Mouse (Mus musculus) neural tube, embryonic 15.5 days (tissue): ENCODE results near the gene Dnal4. TPM values are rescaled to one million over a fixed set of nuclear protein-coding genes. Genes with fewer than 3 reads are reported as not detected.

Experiments
- ATAC-seq: fragments of 200-750 bp; cut with Nextera tagmentation; 2 replicates; pipeline ENCODE4 v1.8.0; 2017; ENCODE audit warnings: mild to moderate bottlenecking, moderate TSS enrichment, moderate library complexity; ENCODE audit not compliant: low FRiP score
- H3K27ac ChIP-seq: fragments of 300-500 bp; sonication (generic); replicated peaks from 2 replicates; pipeline ENCODE4 v1.5.1; 2015; ENCODE audit warnings: mild to moderate bottlenecking, inconsistent platforms
- H3K27me3 ChIP-seq: fragments of 300-500 bp; sonication (generic); replicated peaks from 2 replicates; pipeline ENCODE4 v1.6.1; 2015; ENCODE audit warnings: inconsistent platforms
- H3K36me3 ChIP-seq: fragments of 300-500 bp; sonication (generic); 2 replicates; pipeline ENCODE4 v1.6.1; 2015; ENCODE audit warnings: inconsistent platforms
- H3K4me1 ChIP-seq: fragments of 300-500 bp; sonication (generic); 2 replicates; pipeline ENCODE4 v1.6.1; 2015; ENCODE audit warnings: inconsistent platforms
- H3K4me2 ChIP-seq: fragments of 300-500 bp; sonication (generic); 2 replicates; pipeline ENCODE4 v1.6.1; 2015; ENCODE audit warnings: inconsistent platforms, mild to moderate bottlenecking, moderate library complexity
- H3K4me3 ChIP-seq: fragments of 300-500 bp; sonication (generic); replicated peaks from 2 replicates; pipeline ENCODE4 v1.5.1; 2015; ENCODE audit warnings: mild to moderate bottlenecking, inconsistent platforms
- H3K9ac ChIP-seq: fragments of 300-500 bp; sonication (generic); replicated peaks from 2 replicates; pipeline ENCODE4 v1.6.1; 2015; ENCODE audit warnings: mild to moderate bottlenecking, inconsistent platforms
- H3K9me3 ChIP-seq: fragments of 300-500 bp; sonication (generic); replicated peaks from 2 replicates; pipeline ENCODE4 v1.6.1; 2016; ENCODE audit warnings: inconsistent platforms
- WGBS: fragments of 180-500 bp; shearing (Covaris S2); methylation state at CpG from one replicate; pipeline ENCODE4 v1.1.7; 2015; ENCODE audit warnings: mixed read lengths; 5-methylcytosine and 5-hydroxymethylcytosine counted together
- polyA plus RNA-seq: library from polyadenylated mRNA; unstranded; fragments of >200 nt; fragmentation: Nextera tagmentation; extraction: Ambion mirVana; gene quantifications from 2 replicates; pipeline ENCODE4 v1.2.1, GENCODE M21; 2015

The Dnal4 gene
- polyA plus RNA-seq, 1 experiment from 2014 or later = 63.7 TPM

GRCm38 (mm10) chr15:79797680-79798079 lies 20.0 kb upstream of the Dnal4 start:
- Histone ChIP-seq H3K27me3 (peaks cover 7% of the 10 kb centered on the region), H3K36me3 (peaks cover 10% of the 10 kb centered on the region; the same call in 1 of the 2 replicates), H3K9me3 (no peaks in the 10 kb centered on the region), H3K27ac (no peak overlapping the region), H3K4me2 (no peak overlapping the region), H3K4me3 (no peak overlapping the region), H3K9ac (no peak overlapping the region), H3K4me1 (peaks cover 13% of the 10 kb centered on the region)
- no peak for ATAC-seq
- WGBS = 86% methylated on average over 8 of the region's 8 CpGs

GRCm38 (mm10) chr15:79797096-79797495 lies 19.4 kb upstream of the Dnal4 start:
- Histone ChIP-seq H3K4me3 (no peak overlapping the region), H3K9me3 (no peaks in the 10 kb centered on the region), H3K4me1 (peaks cover 8% of the 10 kb centered on the region), H3K4me2 (no peak overlapping the region), H3K9ac (no peak overlapping the region), H3K27ac (no peak overlapping the region), H3K27me3 (peaks cover 8% of the 10 kb centered on the region), H3K36me3 (peaks cover 13% of the 10 kb centered on the region; the same call in 1 of the 2 replicates)
- WGBS = 88% methylated on average over 7 of the region's 7 CpGs
- ATAC-seq = no peak

- 77% methylated on average over 12 of the region's 12 CpGs for WGBS
- no peak for ATAC-seq
- H3K4me3 ChIP-seq = no peak overlapping the region
- no peak overlapping the region for H3K27ac ChIP-seq
- H3K4me1 ChIP-seq = no peaks in the 10 kb centered on the region; the same call in 1 of the 2 replicates
- no peaks in the 10 kb centered on the region for H3K9me3 ChIP-seq
- no peak overlapping the region for H3K4me2 ChIP-seq
- H3K27me3 ChIP-seq = peaks cover 8% of the 10 kb centered on the region; the same call in 1 of the 2 replicates
- peaks cover 13% of the 10 kb centered on the region; the same call in 1 of the 2 replicates for H3K36me3 ChIP-seq
- H3K9ac ChIP-seq = no peak overlapping the region
Measured at GRCm38 (mm10) chr15:79796256-79796655, 18.6 kb upstream of the Dnal4 start.

GRCm38 (mm10) chr15:79794173-79794572 lies 16.5 kb upstream of the Dnal4 start:
- peaks cover 8% of the 10 kb centered on the region; the same call in 1 of the 2 replicates for H3K36me3 ChIP-seq
- no peak for ATAC-seq
- H3K9me3 ChIP-seq = no peaks in the 10 kb centered on the region
- H3K4me1 ChIP-seq = no peaks in the 10 kb centered on the region
- no peak overlapping the region for H3K9ac ChIP-seq
- no peak overlapping the region for H3K27ac ChIP-seq
- H3K27me3 ChIP-seq = peaks cover 8% of the 10 kb centered on the region; the same call in 1 of the 2 replicates
- no peak overlapping the region for H3K4me2 ChIP-seq
- WGBS = 32% methylated on average over 20 of the region's 20 CpGs
- H3K4me3 ChIP-seq = no peak overlapping the region

GRCm38 (mm10) chr15:79793076-79793475 lies 15.4 kb upstream of the Dnal4 start:
- Histone ChIP-seq H3K4me3 (no peak overlapping the region), H3K27ac (no peak overlapping the region), H3K4me1 (no peaks in the 10 kb centered on the region), H3K9ac (no peak overlapping the region), H3K9me3 (no peaks in the 10 kb centered on the region), H3K27me3 (peaks cover 8% of the 10 kb centered on the region; the same call in 1 of the 2 replicates), H3K4me2 (no peak overlapping the region), H3K36me3 (peaks cover 8% of the 10 kb centered on the region; the same call in 1 of the 2 replicates)
- ATAC-seq = no peak
- 90% methylated on average over 9 of the region's 9 CpGs for WGBS

- WGBS = 22% methylated on average over 19 of the region's 19 CpGs
- Histone ChIP-seq H3K27ac (no peak overlapping the region), H3K36me3 (peaks cover 8% of the 10 kb centered on the region; the same call in 1 of the 2 replicates), H3K9ac (no peak overlapping the region), H3K4me1 (no peaks in the 10 kb centered on the region), H3K4me3 (no peak overlapping the region), H3K4me2 (no peak overlapping the region), H3K27me3 (peaks cover 8% of the 10 kb centered on the region; the same call in 1 of the 2 replicates), H3K9me3 (no peaks in the 10 kb centered on the region)
- ATAC-seq = no peak
Measured at GRCm38 (mm10) chr15:79792455-79792854, 14.8 kb upstream of the Dnal4 start.

- Histone ChIP-seq H3K4me3 (no peak overlapping the region), H3K27ac (no peak overlapping the region), H3K9me3 (no peaks in the 10 kb centered on the region), H3K27me3 (peaks cover 8% of the 10 kb centered on the region; the same call in 1 of the 2 replicates), H3K4me2 (no peak overlapping the region), H3K36me3 (peaks cover 8% of the 10 kb centered on the region; the same call in 1 of the 2 replicates), H3K4me1 (no peaks in the 10 kb centered on the region), H3K9ac (no peak overlapping the region)
- ATAC-seq = no peak
- WGBS = 3% methylated on average over 12 of the region's 12 CpGs
Measured at GRCm38 (mm10) chr15:79791502-79791901, 13.9 kb upstream of the Dnal4 start.

- no peak for ATAC-seq
- H3K4me1 ChIP-seq = no peaks in the 10 kb centered on the region
- no peak overlapping the region for H3K9ac ChIP-seq
- no peak overlapping the region for H3K27ac ChIP-seq
- peaks cover 8% of the 10 kb centered on the region; the same call in 1 of the 2 replicates for H3K27me3 ChIP-seq
- H3K36me3 ChIP-seq = peaks cover 8% of the 10 kb centered on the region; the same call in 1 of the 2 replicates
- H3K4me3 ChIP-seq = no peak overlapping the region
- no peaks in the 10 kb centered on the region for H3K9me3 ChIP-seq
- WGBS = 80% methylated on average over 6 of the region's 6 CpGs
- no peak overlapping the region for H3K4me2 ChIP-seq
Measured at GRCm38 (mm10) chr15:79790905-79791304, 13.3 kb upstream of the Dnal4 start.

- no peak overlapping the region for H3K9ac ChIP-seq
- no peak overlapping the region for H3K4me3 ChIP-seq
- H3K4me1 ChIP-seq = no peaks in the 10 kb centered on the region
- H3K9me3 ChIP-seq = no peaks in the 10 kb centered on the region
- no peak for ATAC-seq
- H3K27ac ChIP-seq = no peak overlapping the region
- H3K36me3 ChIP-seq = peaks cover 8% of the 10 kb centered on the region; the same call in 1 of the 2 replicates
- WGBS = 62% methylated on average over 8 of the region's 8 CpGs
- no peak overlapping the region for H3K4me2 ChIP-seq
- peaks cover 8% of the 10 kb centered on the region; the same call in 1 of the 2 replicates for H3K27me3 ChIP-seq
Measured at GRCm38 (mm10) chr15:79790111-79790510, 12.5 kb upstream of the Dnal4 start.

- H3K9ac ChIP-seq = no peak overlapping the region
- H3K9me3 ChIP-seq = no peaks in the 10 kb centered on the region
- H3K4me1 ChIP-seq = no peaks in the 10 kb centered on the region
- ATAC-seq = no peak
- H3K27ac ChIP-seq = no peak overlapping the region
- H3K4me2 ChIP-seq = no peak overlapping the region
- peaks cover 8% of the 10 kb centered on the region; the same call in 1 of the 2 replicates for H3K27me3 ChIP-seq
- peaks cover 4% of the 10 kb centered on the region; the same call in 1 of the 2 replicates for H3K36me3 ChIP-seq
- H3K4me3 ChIP-seq = no peak overlapping the region
- 41% methylated on average over 8 of the region's 8 CpGs for WGBS
Measured at GRCm38 (mm10) chr15:79787815-79788214, 10.2 kb upstream of the Dnal4 start.

- no peak for ATAC-seq
- Histone ChIP-seq H3K4me2 (no peak overlapping the region), H3K27ac (no peak overlapping the region), H3K4me3 (no peak overlapping the region), H3K27me3 (no peaks in the 10 kb centered on the region), H3K36me3 (no peaks in the 10 kb centered on the region), H3K4me1 (no peaks in the 10 kb centered on the region), H3K9ac (no peak overlapping the region), H3K9me3 (no peaks in the 10 kb centered on the region)
- WGBS = 72% methylated on average over 1 of the region's 1 CpGs
Measured at GRCm38 (mm10) chr15:79785056-79785455, 7.4 kb upstream of the Dnal4 start.

GRCm38 (mm10) chr15:79775662-79776061 lies 2.0 kb downstream of the Dnal4 start:
- Histone ChIP-seq H3K27me3 (no peaks in the 10 kb centered on the region), H3K9me3 (no peaks in the 10 kb centered on the region), H3K4me2 (no peak overlapping the region), H3K4me3 (no peak overlapping the region), H3K36me3 (no peaks in the 10 kb centered on the region), H3K4me1 (peaks cover 36% of the 10 kb centered on the region), H3K27ac (no peak overlapping the region), H3K9ac (no peak overlapping the region)
- 70% methylated on average over 7 of the region's 7 CpGs for WGBS
- no peak for ATAC-seq
